Mouse (Mus musculus) liver, embryonic 14.5 days (tissue): ENCODE measurements around the gene Olfr1371.

Experiments
- CTCF ChIP-seq: IDR thresholded peaks from 2 replicates; pipeline ENCODE4 v1.5.1; 2016; ENCODE audit warnings: antibody characterized with exemption, low read depth, control low read depth
- EP300 ChIP-seq: IDR thresholded peaks from 2 replicates; pipeline ENCODE4 v1.6.1; 2016; ENCODE audit warnings: antibody characterized with exemption, low read depth

DNA sequence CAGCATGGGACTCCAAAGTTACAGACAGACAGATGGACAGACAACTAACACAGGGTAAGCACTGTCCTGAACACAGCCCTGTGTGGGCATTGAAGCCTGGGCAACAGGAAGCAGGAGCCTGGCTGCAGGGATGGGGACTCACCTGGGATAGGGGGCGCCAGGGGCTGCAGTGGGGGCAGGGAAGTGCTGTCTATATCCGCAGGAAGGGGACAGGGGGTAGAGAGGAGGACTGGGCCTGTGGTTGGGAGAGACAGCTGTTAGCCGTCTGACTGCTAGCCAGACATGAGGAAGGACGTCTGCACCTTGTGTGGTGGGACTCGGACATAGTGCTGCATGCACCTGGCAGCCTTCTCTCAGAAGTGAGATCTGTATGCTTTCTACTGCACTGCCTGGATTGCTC, 44.9 kb upstream of the Olfr1371 start:
- TF ChIP-seq CTCF, result no peak
- no peak for TF ChIP-seq EP300
